Mouse (Mus musculus) thymus, adult 2 months (tissue): ENCODE measurements around the gene Alx3. TPM values are rescaled to one million over a fixed set of nuclear protein-coding genes. Genes with fewer than 3 reads are reported as not detected.
A peak's percentile ranks its signal among the peaks of the same experiment; 100 is the strongest.

Experiments
- DNase-seq: peaks from one replicate; pipeline ENCODE4 v3.0.0; 2021
- H3K27ac ChIP-seq: fragments of 200-500 bp; 2 replicates; pipeline ENCODE4 v1.5.1; 2012; ENCODE audit warnings: low read length, control low read depth; ENCODE audit not compliant: control insufficient read depth, insufficient read depth
- H3K27me3 ChIP-seq: fragments of 200-500 bp; 2 replicates; pipeline ENCODE4 v1.6.1; 2012; ENCODE audit warnings: mild to moderate bottlenecking, low read length, moderate library complexity, mixed read lengths; ENCODE audit not compliant: control insufficient read depth, insufficient read depth
- H3K36me3 ChIP-seq: fragments of 200-500 bp; 2 replicates; pipeline ENCODE4 v1.6.1; 2012; ENCODE audit warnings: mild to moderate bottlenecking, low read length, moderate library complexity; ENCODE audit not compliant: control insufficient read depth, insufficient read depth
- H3K4me1 ChIP-seq: fragments of 200-500 bp; replicated peaks from 2 replicates; pipeline ENCODE4 v1.6.1; 2012; ENCODE audit warnings: low read length; ENCODE audit not compliant: control insufficient read depth, insufficient read depth
- H3K4me3 ChIP-seq: fragments of 200-500 bp; 2 replicates; pipeline ENCODE4 v1.5.1; 2012; ENCODE audit warnings: mild to moderate bottlenecking, low read length, control low read depth, moderate library complexity; ENCODE audit not compliant: control insufficient read depth, insufficient read depth
- CTCF ChIP-seq: fragments of 200-500 bp; IDR thresholded peaks from 2 replicates; pipeline ENCODE4 v1.5.1; 2012; ENCODE audit warnings: mild to moderate bottlenecking, control low read depth, low read length, moderate library complexity, borderline replicate concordance; ENCODE audit not compliant: control insufficient read depth, poor library complexity, insufficient read depth; ENCODE audit errors: extremely low read depth
- POLR2A ChIP-seq: fragments of 200-500 bp; IDR thresholded peaks from 2 replicates; pipeline ENCODE4 v1.6.1; 2012; ENCODE audit warnings: mild to moderate bottlenecking, low read length, control low read depth, moderate library complexity; ENCODE audit not compliant: control insufficient read depth, poor library complexity, insufficient read depth; ENCODE audit errors: extremely low read depth
- WGBS: fragments of 180-500 bp; shearing (Covaris S2); methylation state at CpG from one replicate; pipeline ENCODE4 v1.1.7; 2018; 5-methylcytosine and 5-hydroxymethylcytosine counted together
- polyA plus RNA-seq: library from polyadenylated mRNA; depleted of rRNA; stranded (reverse); fragments of >200 nt; gene quantifications from 2 replicates; pipeline ENCODE4 v1.2.3, GENCODE M21; 2012

Alx3 gene
- polyA plus RNA-seq, 1 experiment: 0.20 TPM

GRCm38 (mm10) chr3:107625536-107625935 lies 30.7 kb downstream of the Alx3 start:
- TF ChIP-seq POLR2A: no peak
- no peak for TF ChIP-seq CTCF
- Histone ChIP-seq H3K27ac (no peak overlapping the region), H3K4me1 (peaks cover 1% of the 10 kb centered on the region), H3K36me3 (peaks cover 62% of the 10 kb centered on the region), H3K27me3 (no peaks in the 10 kb centered on the region), H3K4me3 (no peak overlapping the region)
- no peak for DNase-seq
- 97% methylated on average over 8 of the region's 8 CpGs for WGBS

- Histone ChIP-seq H3K36me3 (peaks cover 50% of the 10 kb centered on the region), H3K4me1 (peaks cover 5% of the 10 kb centered on the region), H3K27ac (no peak overlapping the region), H3K4me3 (no peak overlapping the region), H3K27me3 (no peaks in the 10 kb centered on the region)
- no peak for DNase-seq
- TF ChIP-seq POLR2A (no peak), CTCF (no peak)
- 97% methylated on average over 8 of the region's 8 CpGs for WGBS
Observed at GRCm38 (mm10) chr3:107626751-107627150, 31.9 kb downstream of the Alx3 start.

GRCm38 (mm10) chr3:107627641-107628040 lies 32.8 kb downstream of the Alx3 start:
- WGBS: 96% methylated on average over 7 of the region's 7 CpGs
- H3K27me3 ChIP-seq: no peaks in the 10 kb centered on the region
- H3K4me3 ChIP-seq: no peak overlapping the region
- H3K4me1 ChIP-seq: peaks cover 7% of the 10 kb centered on the region
- no peak for DNase-seq
- peaks cover 44% of the 10 kb centered on the region for H3K36me3 ChIP-seq
- no peak for TF ChIP-seq CTCF
- no peak for TF ChIP-seq POLR2A
- no peak overlapping the region for H3K27ac ChIP-seq

- no peaks in the 10 kb centered on the region for H3K27me3 ChIP-seq
- no peak overlapping the region for H3K4me3 ChIP-seq
- no peak overlapping the region for H3K27ac ChIP-seq
- no peak for DNase-seq
- WGBS: 96% methylated on average over 2 of the region's 2 CpGs
- no peak for TF ChIP-seq CTCF
- no peak for TF ChIP-seq POLR2A
- peaks cover 37% of the 10 kb centered on the region for H3K36me3 ChIP-seq
- peaks cover 7% of the 10 kb centered on the region for H3K4me1 ChIP-seq
Observed at GRCm38 (mm10) chr3:107628551-107628950, 33.7 kb downstream of the Alx3 start.

- WGBS: 99% methylated on average over 4 of the region's 4 CpGs
- peaks cover 29% of the 10 kb centered on the region for H3K36me3 ChIP-seq
- DNase-seq: no peak
- no peaks in the 10 kb centered on the region for H3K27me3 ChIP-seq
- no peak overlapping the region for H3K4me3 ChIP-seq
- peaks cover 7% of the 10 kb centered on the region for H3K4me1 ChIP-seq
- TF ChIP-seq CTCF (no peak), POLR2A (no peak)
- no peak overlapping the region for H3K27ac ChIP-seq
Observed at GRCm38 (mm10) chr3:107629411-107629810, 34.6 kb downstream of the Alx3 start.

- peak within 1 kb of the TSS; percentile 91 for H3K4me3 ChIP-seq
- peaks cover 14% of the 10 kb centered on the region for H3K36me3 ChIP-seq
- peaks cover 7% of the 10 kb centered on the region for H3K4me1 ChIP-seq
- peak within 1 kb of the TSS; percentile 47; the same call in 1 of the 2 replicates for H3K27ac ChIP-seq
- TF ChIP-seq POLR2A (no peak), CTCF (no peak; the same call in 1 of the 2 replicates)
- H3K27me3 ChIP-seq: no peaks in the 10 kb centered on the region
- WGBS: 5% methylated on average over 48 of the region's 48 CpGs
- DNase-seq: no peak
Observed at GRCm38 (mm10) chr3:107630682-107631522, 36.1 kb downstream of the Alx3 start, which contains the start of gene Gm10961. TSS of gene Gm10961 (plus strand) at chr3:107631322.
